Mouse (Mus musculus) MEL (cell line): ENCODE measurements around the gene Pm20d2. TPM values are rescaled to one million over a fixed set of nuclear protein-coding genes. Genes with fewer than 3 reads are reported as not detected.

ENCODE experiments used
- DNase-seq: peaks from one replicate; pipeline ENCODE4 v3.0.0; 2011; ENCODE audit warnings: low read depth, low spot score
- H3K27ac ChIP-seq: 2 replicates; pipeline ENCODE4 v1.5.1; 2012; ENCODE audit warnings: low read depth, mild to moderate bottlenecking, control low read depth, low read length, moderate library complexity; ENCODE audit not compliant: control insufficient read depth
- H3K27me3 ChIP-seq, 2 experiments: fragments of 150-350 bp in 1 of 2; sonication (generic) in 1 of 2; 2 replicates each; pipeline ENCODE4 v1.6.1; 2012; ENCODE audit warnings: low read length in 2 of 2, mild to moderate bottlenecking in 2 of 2, improper control_type of control experiment in 1 of 2, moderate library complexity in 1 of 2; ENCODE audit not compliant: insufficient read depth in 2 of 2, control insufficient read depth in 1 of 2
- H3K36me3 ChIP-seq, 2 experiments: 2 replicates each; pipeline ENCODE4 v1.6.1; 2012 to 2014; ENCODE audit warnings: low read length in 2 of 2, improper control_type of control experiment in 1 of 2, inconsistent platforms in 1 of 2, mild to moderate bottlenecking in 1 of 2; ENCODE audit not compliant: insufficient read depth in 2 of 2, control insufficient read depth in 1 of 2
- H3K4me1 ChIP-seq, 2 experiments: fragments of 150-350 bp in 1 of 2; sonication (generic) in 1 of 2; 2 replicates each; pipeline ENCODE4 v1.6.1; 2012; ENCODE audit warnings: low read length in 2 of 2, improper control_type of control experiment in 1 of 2, mild to moderate bottlenecking in 1 of 2; ENCODE audit not compliant: insufficient read depth in 2 of 2, control insufficient read depth in 1 of 2
- H3K4me3 ChIP-seq, 2 experiments: fragments of 150-350 bp in 1 of 2; sonication (generic) in 1 of 2; 2 replicates each; pipeline ENCODE4 v1.5.1; 2012; ENCODE audit warnings: low read depth in 2 of 2, low read length in 2 of 2, mild to moderate bottlenecking in 2 of 2, moderate library complexity in 2 of 2, control low read depth in 1 of 2, improper control_type of control experiment in 1 of 2; ENCODE audit not compliant: control insufficient read depth in 1 of 2, insufficient read depth in 1 of 2
- H3K79me2 ChIP-seq: 2 replicates; pipeline ENCODE4 v1.6.1; 2012; ENCODE audit warnings: mild to moderate bottlenecking, low read length, moderate library complexity; ENCODE audit not compliant: control insufficient read depth, poor library complexity, insufficient read depth
- H3K9ac ChIP-seq: 2 replicates; pipeline ENCODE4 v1.6.1; 2012; ENCODE audit warnings: low read depth, mild to moderate bottlenecking, control low read depth, low read length, moderate library complexity; ENCODE audit not compliant: control insufficient read depth, poor library complexity, severe bottlenecking
- H3K9me3 ChIP-seq: fragments of 150-350 bp; sonication (generic); replicated peaks from 2 replicates; pipeline ENCODE4 v1.6.1; 2012; ENCODE audit warnings: mild to moderate bottlenecking, low read length, improper control_type of control experiment, moderate library complexity; ENCODE audit not compliant: insufficient read depth
- CHD1 ChIP-seq: IDR thresholded peaks from 2 replicates; pipeline ENCODE4 v1.6.1; 2012; ENCODE audit warnings: low read depth, mild to moderate bottlenecking, inconsistent platforms, low read length, improper control_type of control experiment
- CHD2 ChIP-seq: IDR thresholded peaks from 2 replicates; pipeline ENCODE4 v1.6.1; 2011; ENCODE audit warnings: low read length, improper control_type of control experiment
- CTCF ChIP-seq, 3 experiments: IDR thresholded peaks in 2 of 3; conservative IDR thresholded peaks in 1 of 3; 2 replicates each; pipeline ENCODE4 v1.5.1; 2011 to 2012; ENCODE audit warnings: low read length in 3 of 3, low read depth in 2 of 3, mild to moderate bottlenecking in 2 of 3, improper control_type of control experiment in 1 of 3, inconsistent platforms in 1 of 3, mixed read lengths in 1 of 3, moderate library complexity in 1 of 3; ENCODE audit not compliant: control insufficient read depth in 1 of 3, insufficient read depth in 1 of 3, poor library complexity in 1 of 3, severe bottlenecking in 1 of 3
- E2F4 ChIP-seq: IDR thresholded peaks from 2 replicates; pipeline ENCODE4 v1.6.1; 2011; ENCODE audit warnings: low read depth, low read length, improper control_type of control experiment, borderline replicate concordance
- ELF1 ChIP-seq: IDR thresholded peaks from 2 replicates; pipeline ENCODE4 v1.6.1; 2014; ENCODE audit warnings: low read depth, mild to moderate bottlenecking, inconsistent platforms, low read length, improper control_type of control experiment, moderate library complexity
- EP300 ChIP-seq, 2 experiments: IDR thresholded peaks; 2 replicates each; pipeline ENCODE4 v1.6.1; 2011; ENCODE audit warnings: improper control_type of control experiment in 2 of 2, low read length in 2 of 2, low read depth in 1 of 2, mild to moderate bottlenecking in 1 of 2
- ETS1 ChIP-seq: IDR thresholded peaks from 2 replicates; pipeline ENCODE4 v1.6.1; 2012; ENCODE audit warnings: low read depth, mild to moderate bottlenecking, inconsistent platforms, low read length, improper control_type of control experiment, moderate library complexity
- MAFK ChIP-seq: IDR thresholded peaks from 2 replicates; pipeline ENCODE4 v1.6.1; 2011; ENCODE audit warnings: low read depth, mild to moderate bottlenecking, low read length, improper control_type of control experiment, borderline replicate concordance
- MAX ChIP-seq: IDR thresholded peaks from 2 replicates; pipeline ENCODE4 v1.6.1; 2011; ENCODE audit warnings: low read length, improper control_type of control experiment
- MEF2A ChIP-seq: IDR thresholded peaks from 2 replicates; pipeline ENCODE4 v1.6.1; 2014; ENCODE audit warnings: low read depth, mild to moderate bottlenecking, inconsistent platforms, low read length, improper control_type of control experiment; ENCODE audit not compliant: poor library complexity, insufficient replicate concordance, severe bottlenecking; ENCODE audit errors: extremely low read depth
- MXI1 ChIP-seq: IDR thresholded peaks from 2 replicates; pipeline ENCODE4 v1.6.1; 2011; ENCODE audit warnings: mild to moderate bottlenecking, low read depth, low read length, improper control_type of control experiment
- MYB ChIP-seq: IDR thresholded peaks from 2 replicates; pipeline ENCODE4 v1.6.1; 2011; ENCODE audit warnings: mild to moderate bottlenecking, low read depth, low read length, improper control_type of control experiment
- NRF1 ChIP-seq: IDR thresholded peaks from 2 replicates; pipeline ENCODE4 v1.6.1; 2014; ENCODE audit warnings: low read depth, mild to moderate bottlenecking, inconsistent platforms, low read length, improper control_type of control experiment, moderate library complexity; ENCODE audit not compliant: poor library complexity, insufficient read depth, severe bottlenecking
- POLR2A ChIP-seq, 2 experiments: IDR thresholded peaks; 2 replicates each; pipeline ENCODE4 v1.6.1; 2011 to 2012; ENCODE audit warnings: low read length in 2 of 2, mild to moderate bottlenecking in 2 of 2, control low read depth in 1 of 2, improper control_type of control experiment in 1 of 2, low read depth in 1 of 2, moderate library complexity in 1 of 2; ENCODE audit not compliant: control insufficient read depth in 1 of 2, insufficient read depth in 1 of 2, poor library complexity in 1 of 2
- POLR2AphosphoS5 ChIP-seq: IDR thresholded peaks from 2 replicates; pipeline ENCODE4 v1.6.1; 2012; ENCODE audit warnings: low read depth, borderline replicate concordance, mild to moderate bottlenecking, inconsistent platforms, low read length, moderate library complexity, mixed read lengths
- RAD21 ChIP-seq: IDR thresholded peaks from 2 replicates; pipeline ENCODE4 v1.6.1; 2011; ENCODE audit warnings: mild to moderate bottlenecking, low read depth, low read length, improper control_type of control experiment
- TAL1 ChIP-seq: IDR thresholded peaks from 2 replicates; pipeline ENCODE4 v1.6.1; 2012; ENCODE audit warnings: mild to moderate bottlenecking, inconsistent platforms, low read length, moderate library complexity, mixed read lengths
- USF2 ChIP-seq, 2 experiments: IDR thresholded peaks; 2 replicates each; pipeline ENCODE4 v1.6.1; 2011 to 2012; ENCODE audit warnings: improper control_type of control experiment in 2 of 2, low read length in 2 of 2, borderline replicate concordance in 1 of 2, inconsistent platforms in 1 of 2, low read depth in 1 of 2, mild to moderate bottlenecking in 1 of 2; ENCODE audit not compliant: insufficient read depth in 1 of 2
- ZC3H11A ChIP-seq: IDR thresholded peaks from 2 replicates; pipeline ENCODE4 v1.6.1; 2012; ENCODE audit warnings: low read depth, mild to moderate bottlenecking, inconsistent platforms, low read length, improper control_type of control experiment
- ZKSCAN1 ChIP-seq: IDR thresholded peaks from 2 replicates; pipeline ENCODE4 v1.6.1; 2012; ENCODE audit warnings: low read depth, mild to moderate bottlenecking, inconsistent platforms, low read length, improper control_type of control experiment, moderate library complexity
- ZMIZ1 ChIP-seq: IDR thresholded peaks from 2 replicates; pipeline ENCODE4 v1.6.1; 2012; ENCODE audit warnings: low read depth, mild to moderate bottlenecking, inconsistent platforms, low read length, improper control_type of control experiment, moderate library complexity
- polyA plus RNA-seq, 2 experiments: library from polyadenylated mRNA; stranded (reverse) in 1 of 2; unstranded in 1 of 2; fragments of >175 nt in 1 of 2; fragments of >200 nt in 1 of 2; gene quantifications; 2 replicates each; pipeline versions ENCODE4 v1.2.1 to v1.2.4; 2012; ENCODE audit warnings: low replicate concordance in 2 of 2, low read depth in 1 of 2; ENCODE audit not compliant: insufficient read length in 2 of 2, insufficient read depth in 1 of 2, missing spikeins in 1 of 2
- total RNA-seq: library from RNA; depleted of rRNA; stranded (reverse); fragments of 300-350 nt; gene quantifications from 2 replicates; pipeline ENCODE4 v1.2.3, GENCODE M21; 2012; rRNA removed

The Pm20d2 gene
- total RNA-seq = not detected in 2 replicates
- not detected for polyA plus RNA-seq

DNA sequence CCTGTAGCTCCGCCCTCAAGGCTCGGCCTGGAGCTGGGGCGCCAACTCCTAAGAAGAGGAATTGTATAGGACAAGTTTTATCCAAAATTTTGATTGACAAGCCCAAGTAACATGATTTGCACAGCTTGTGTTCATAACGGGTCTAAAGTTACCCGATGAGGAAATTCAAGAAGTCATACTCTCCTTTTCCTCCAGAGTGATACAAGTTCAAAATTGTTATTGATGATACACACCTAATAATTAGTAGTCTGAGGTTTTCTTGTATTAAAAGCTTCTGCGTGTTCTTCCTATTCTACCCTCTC lies at the start of gene Pm20d2:
TSS of gene Pm20d2 (minus strand) at position 3 of the 302 bp plus-strand sequence.
- H3K27ac ChIP-seq = no peak within 1 kb of the TSS
- H3K9ac ChIP-seq = no peak within 1 kb of the TSS
- no peaks in the 10 kb centered on the region for H3K36me3 ChIP-seq
- no peak for DNase-seq
- H3K79me2 ChIP-seq = no peaks in the 10 kb centered on the region
- TF ChIP-seq CTCF (IDR thresholded peaks at IDR 0.05 in 2 of 3, conservative IDR thresholded peaks at IDR 0.05 in 1 of 3; ENCODE audit: control insufficient read depth in 1 of 3, insufficient read depth in 1 of 3, low read depth in 2 of 3, low read length in 3 of 3, poor library complexity in 1 of 3, severe bottlenecking in 1 of 3) (no peak), POLR2A (IDR thresholded peaks at IDR 0.05; ENCODE audit: control insufficient read depth in 1 of 2, insufficient read depth in 1 of 2, low read depth in 1 of 2, low read length in 2 of 2, poor library complexity in 1 of 2) (no peak), ETS1 (no peak), EP300 (IDR thresholded peaks at IDR 0.05; ENCODE audit: low read depth in 1 of 2, low read length in 2 of 2) (no peak), TAL1 (no peak), MXI1 (no peak), ELF1 (no peak), NRF1 (no peak)
- no peaks in the 10 kb centered on the region for H3K4me1 ChIP-seq
- H3K9me3 ChIP-seq = no peaks in the 10 kb centered on the region
- H3K27me3 ChIP-seq = peaks cover 0 to 4% of the 10 kb centered on the region in 2 experiments; a peak in 2 of 4 replicates
- H3K4me3 ChIP-seq = no peak within 1 kb of the TSS

DNA sequence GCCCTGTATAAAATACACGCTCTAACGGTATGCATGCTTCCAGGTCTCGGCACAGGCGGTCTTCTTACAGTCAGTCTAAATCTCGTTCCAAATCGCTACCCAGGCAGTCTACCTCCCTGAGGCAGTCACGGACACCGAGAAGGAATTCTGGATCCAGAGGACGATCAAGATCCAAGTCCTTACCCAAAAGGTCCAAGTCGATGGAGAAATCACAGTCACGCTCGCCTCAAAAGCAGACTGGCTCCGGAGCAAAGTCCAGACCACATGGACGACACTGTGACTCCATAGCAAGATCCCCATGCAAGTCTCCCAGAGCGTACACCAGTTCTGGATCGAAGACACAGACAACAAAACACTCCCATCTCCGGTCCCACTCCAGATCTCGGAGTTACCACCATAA lies 41.3 kb upstream of the Pm20d2 start:
- Histone ChIP-seq H3K9me3 (no peaks in the 10 kb centered on the region), H3K4me3 (no peak overlapping the region), H3K79me2 (no peaks in the 10 kb centered on the region), H3K36me3 (no peaks in the 10 kb centered on the region), H3K4me1 (no peaks in the 10 kb centered on the region), H3K27me3 (peaks cover 0 to 2% of the 10 kb centered on the region in 2 experiments; a peak in 3 of 4 replicates), H3K27ac (no peak overlapping the region), H3K9ac (no peak overlapping the region)
- no peak for TF ChIP-seq NRF1
- TF ChIP-seq E2F4 = no peak
- TF ChIP-seq ZMIZ1 = no peak
- no peak for TF ChIP-seq MAFK
- TF ChIP-seq USF2 (IDR thresholded peaks at IDR 0.05; ENCODE audit: borderline replicate concordance in 1 of 2, insufficient read depth in 1 of 2, low read depth in 1 of 2, low read length in 2 of 2) = no peak
- TF ChIP-seq CTCF (IDR thresholded peaks at IDR 0.05 in 2 of 3, conservative IDR thresholded peaks at IDR 0.05 in 1 of 3; ENCODE audit: control insufficient read depth in 1 of 3, insufficient read depth in 1 of 3, low read depth in 2 of 3, low read length in 3 of 3, poor library complexity in 1 of 3, severe bottlenecking in 1 of 3) = no peak
- no peak for TF ChIP-seq CHD2
- no peak for TF ChIP-seq ZC3H11A
- no peak for TF ChIP-seq MEF2A
- no peak for TF ChIP-seq MAX
- TF ChIP-seq CHD1 = no peak
- no peak for TF ChIP-seq RAD21
- no peak for TF ChIP-seq POLR2AphosphoS5
- TF ChIP-seq MYB = no peak
- TF ChIP-seq EP300 (IDR thresholded peaks at IDR 0.05; ENCODE audit: low read depth in 1 of 2, low read length in 2 of 2) = no peak
- no peak for TF ChIP-seq ZKSCAN1
- DNase-seq = no peak
